Mouse (Mus musculus): ENCODE results near the gene Olfr1448. TPM values are rescaled to one million over a fixed set of nuclear protein-coding genes. Genes with fewer than 3 reads are reported as not detected.
"Not testable (repeated sequence)": the region's sequence is repeated elsewhere in the genome, so short reads cannot be mapped to it uniquely, and the experiment has no call there.

Gene Olfr1448
- not detected in 2 replicates for polyA plus RNA-seq (2011; ENCODE audit: insufficient read depth, insufficient read length, low replicate concordance, missing spikeins)

DNA sequence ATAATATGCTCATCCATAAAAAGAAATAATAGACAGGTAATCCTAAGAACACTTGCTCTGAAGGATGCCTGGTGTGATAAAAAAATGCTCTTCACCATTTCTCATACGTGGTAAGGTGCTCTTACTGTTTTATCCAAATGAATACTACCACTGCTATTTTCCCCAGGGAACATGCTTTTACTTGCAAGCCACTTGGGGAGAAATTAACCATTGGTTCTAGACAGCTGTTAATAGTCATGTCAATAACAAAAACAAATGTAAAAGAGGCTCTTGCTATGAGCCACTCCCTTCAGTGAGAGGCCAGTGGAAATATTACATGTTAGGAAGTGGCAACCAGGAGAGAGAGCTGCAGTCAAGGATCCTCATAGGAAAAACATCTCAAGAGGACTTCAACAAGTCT is at the start of gene Olfr1448:
Gene Olfr1448 (minus strand): TSS at position 101 of the 400 bp plus-strand sequence.
- Histone ChIP-seq H3K4me1 (ENCODE audit: control insufficient read depth, insufficient read depth, low read length) (no peaks in the 10 kb centered on the region), H3K4me3 (replicated peaks; ENCODE audit: control insufficient read depth, low read depth, low read length) (no peak within 1 kb of the TSS), H3K27ac (ENCODE audit: control insufficient read depth, insufficient read depth, low read depth, low read length, poor library complexity) (no peak within 1 kb of the TSS)
- no peak for TF ChIP-seq CTCF (IDR thresholded peaks at IDR 0.05; ENCODE audit: control insufficient read depth, insufficient read depth, low read length)
- no peak for TF ChIP-seq POLR2A (IDR thresholded peaks at IDR 0.05; ENCODE audit: borderline replicate concordance, control insufficient read depth, low read depth, low read length)
- WGBS: 63% methylated on average over 1 of the region's 1 CpGs

DNA sequence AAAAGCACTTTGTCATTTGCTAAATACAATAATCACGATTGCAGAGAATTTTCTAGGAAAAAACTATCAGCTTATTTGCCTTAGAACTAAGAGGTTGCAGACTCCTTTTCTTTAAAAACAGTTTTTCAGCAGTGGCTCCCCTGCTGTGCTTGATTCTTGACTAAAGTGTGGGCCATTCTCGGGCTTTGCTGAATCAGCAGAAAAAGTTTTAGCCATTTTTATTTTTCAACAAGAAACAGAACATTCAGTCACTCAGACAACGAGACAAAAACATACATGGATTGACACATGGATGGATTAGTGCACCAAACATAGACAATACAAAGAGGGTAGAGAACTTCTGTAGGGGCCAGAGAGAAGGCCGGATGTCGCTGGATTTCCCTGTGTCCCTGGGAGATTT is 45.9 kb upstream of the Olfr1448 start:
- H3K27ac ChIP-seq (ENCODE audit: control insufficient read depth, insufficient read depth, low read depth, low read length, poor library complexity): not testable (repeated sequence)
- WGBS: 76% methylated on average over 5 of the region's 5 CpGs

DNA sequence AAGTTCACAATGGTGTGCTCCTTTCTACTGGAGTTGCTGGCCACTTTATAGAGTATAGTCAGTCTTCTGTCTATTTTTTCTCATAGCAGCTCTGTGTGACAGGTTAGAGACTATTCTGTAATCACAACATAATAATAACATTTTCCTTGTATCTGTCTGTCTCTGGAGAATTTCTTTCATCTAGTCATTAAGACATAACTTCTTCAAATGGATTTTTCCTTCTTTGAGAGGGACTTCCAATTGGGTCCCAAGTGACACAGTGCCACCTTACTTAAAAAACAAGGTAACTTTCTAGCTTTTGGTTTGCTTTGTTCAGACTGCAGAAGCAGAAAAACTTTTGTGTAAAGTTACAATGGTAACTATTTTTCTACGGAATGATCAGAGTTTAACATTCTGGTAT is 25.7 kb upstream of the Olfr1448 start, which contains the start of gene Olfr1450:
Gene Olfr1450 (plus strand): TSS at position 301 of the 400 bp plus-strand sequence.
- no peak within 1 kb of the TSS for H3K4me3 ChIP-seq (replicated peaks; ENCODE audit: control insufficient read depth, low read depth, low read length)
- no peak within 1 kb of the TSS for H3K27ac ChIP-seq (ENCODE audit: control insufficient read depth, insufficient read depth, low read depth, low read length, poor library complexity)
- no peaks in the 10 kb centered on the region for H3K4me1 ChIP-seq (ENCODE audit: control insufficient read depth, insufficient read depth, low read length)
- 89% methylated on average over 1 of the region's 1 CpGs for WGBS
- TF ChIP-seq CTCF (IDR thresholded peaks at IDR 0.05; ENCODE audit: control insufficient read depth, insufficient read depth, low read length) (no peak), POLR2A (IDR thresholded peaks at IDR 0.05; ENCODE audit: borderline replicate concordance, control insufficient read depth, low read depth, low read length) (no peak)

More for the DNA sequence above, 45.9 kb upstream of the Olfr1448 start:
- not testable (repeated sequence) for H3K4me1 ChIP-seq (ENCODE audit: control insufficient read depth, insufficient read depth, low read length); H3K4me3 ChIP-seq (replicated peaks; ENCODE audit: control insufficient read depth, low read depth, low read length)

DNA sequence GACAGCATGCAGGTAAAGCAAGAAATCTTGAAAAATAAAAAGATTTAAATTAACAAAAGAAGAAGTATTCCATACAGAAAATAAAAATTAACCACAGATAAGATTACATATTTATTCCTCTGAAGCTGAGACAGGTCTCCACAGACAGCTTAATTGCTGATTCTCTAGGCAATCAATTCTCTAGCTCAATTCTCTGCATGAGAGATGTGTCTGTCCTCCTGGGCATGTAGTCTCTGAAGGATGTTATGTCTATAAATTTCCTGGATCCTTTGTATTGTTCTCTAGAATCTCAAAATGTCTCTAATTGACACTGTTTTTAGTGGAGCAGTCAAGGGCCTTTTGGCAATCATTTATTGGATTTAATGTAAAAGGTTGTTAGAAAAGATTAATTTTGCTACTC is 6.3 kb upstream of the Olfr1448 start, which contains the start of gene Olfr1449:
Gene Olfr1449 (plus strand): TSS at position 301 of the 400 bp plus-strand sequence.
- no peak within 1 kb of the TSS for H3K27ac ChIP-seq (ENCODE audit: control insufficient read depth, insufficient read depth, low read depth, low read length, poor library complexity)
- H3K4me1 ChIP-seq (ENCODE audit: control insufficient read depth, insufficient read depth, low read length): no peaks in the 10 kb centered on the region
- TF ChIP-seq CTCF (IDR thresholded peaks at IDR 0.05; ENCODE audit: control insufficient read depth, insufficient read depth, low read length): no peak
- H3K4me3 ChIP-seq (replicated peaks; ENCODE audit: control insufficient read depth, low read depth, low read length): no peak within 1 kb of the TSS

DNA sequence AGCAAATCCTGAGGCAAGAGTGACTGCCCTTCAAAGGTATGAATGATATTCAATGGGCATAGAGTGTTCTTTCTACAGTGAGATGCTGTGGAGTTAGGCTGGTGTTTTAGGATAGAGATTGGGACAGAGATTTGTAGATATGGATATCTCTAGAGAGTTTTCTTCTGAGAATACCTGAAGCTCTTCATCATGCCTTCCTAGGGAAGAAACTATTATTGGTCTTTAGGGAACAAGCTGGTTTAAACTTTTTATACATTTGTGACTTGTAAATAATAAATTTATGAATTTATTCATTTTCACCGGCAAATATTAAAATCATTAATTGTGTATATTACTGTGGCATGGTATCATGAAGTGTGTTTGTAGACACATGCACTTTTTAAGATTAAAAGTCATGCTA is 20.6 kb downstream of the Olfr1448 start, which contains the start of gene Olfr1447:
Gene Olfr1447 (minus strand): TSS at position 101 of the 400 bp plus-strand sequence.
- no peaks in the 10 kb centered on the region for H3K4me1 ChIP-seq (ENCODE audit: control insufficient read depth, insufficient read depth, low read length)
- TF ChIP-seq CTCF (IDR thresholded peaks at IDR 0.05; ENCODE audit: control insufficient read depth, insufficient read depth, low read length): no peak
- TF ChIP-seq POLR2A (IDR thresholded peaks at IDR 0.05; ENCODE audit: borderline replicate concordance, control insufficient read depth, low read depth, low read length): no peak
- WGBS: 95% methylated on average over 1 of the region's 1 CpGs
- no peak within 1 kb of the TSS for H3K27ac ChIP-seq (ENCODE audit: control insufficient read depth, insufficient read depth, low read depth, low read length, poor library complexity)
- H3K4me3 ChIP-seq (replicated peaks; ENCODE audit: control insufficient read depth, low read depth, low read length): no peak within 1 kb of the TSS

DNA sequence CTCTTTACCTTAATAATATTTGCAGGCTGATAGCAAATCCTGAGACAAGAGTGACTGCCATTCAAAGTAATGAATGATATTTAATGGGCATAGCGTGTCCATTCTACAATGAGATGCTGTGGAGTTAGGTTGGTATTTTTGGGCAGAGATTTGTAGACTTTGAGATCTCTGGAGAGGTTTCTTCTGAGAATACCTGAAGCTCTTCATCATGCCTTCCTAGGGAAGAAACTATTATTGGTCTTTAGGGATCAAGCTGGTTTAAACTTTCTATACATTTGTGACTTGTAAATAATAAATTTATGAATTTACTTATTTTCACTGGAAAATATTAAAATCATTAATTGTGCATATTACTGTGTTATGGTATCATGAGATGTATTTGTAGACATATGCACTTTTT is 30.8 kb downstream of the Olfr1448 start, which contains the start of gene Olfr1446:
Gene Olfr1446 (minus strand): TSS at position 101 of the 400 bp plus-strand sequence.
- Histone ChIP-seq H3K4me3 (replicated peaks; ENCODE audit: control insufficient read depth, low read depth, low read length) (no peak within 1 kb of the TSS), H3K27ac (ENCODE audit: control insufficient read depth, insufficient read depth, low read depth, low read length, poor library complexity) (no peak within 1 kb of the TSS), H3K4me1 (ENCODE audit: control insufficient read depth, insufficient read depth, low read length) (no peaks in the 10 kb centered on the region)
- WGBS: 59% methylated on average over 1 of the region's 1 CpGs
- TF ChIP-seq CTCF (IDR thresholded peaks at IDR 0.05; ENCODE audit: control insufficient read depth, insufficient read depth, low read length) (no peak), POLR2A (IDR thresholded peaks at IDR 0.05; ENCODE audit: borderline replicate concordance, control insufficient read depth, low read depth, low read length) (no peak)

DNA sequence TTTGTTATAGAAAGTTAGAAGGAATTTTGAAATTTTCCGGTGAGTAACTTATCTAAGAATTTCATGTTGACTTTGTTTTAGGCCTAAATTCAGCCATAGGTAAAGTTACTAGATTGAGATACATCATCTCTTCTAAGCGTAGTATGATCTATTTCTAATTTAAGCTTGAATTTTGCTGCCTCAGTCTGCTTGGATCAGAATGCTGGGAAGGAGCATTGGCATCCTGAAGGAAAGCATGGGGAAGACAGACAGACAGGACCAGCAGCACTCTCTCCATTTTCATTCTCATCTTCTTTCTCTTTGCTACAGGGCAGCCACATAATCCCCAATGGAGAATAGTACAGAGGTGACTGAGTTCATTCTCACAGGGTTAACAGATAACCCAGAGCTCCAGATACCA is 40.7 kb downstream of the Olfr1448 start, which contains the start of gene Olfr1445:
Gene Olfr1445 (plus strand): TSS at position 301 of the 400 bp plus-strand sequence.
- Histone ChIP-seq H3K4me1 (ENCODE audit: control insufficient read depth, insufficient read depth, low read length) (no peaks in the 10 kb centered on the region), H3K4me3 (replicated peaks; ENCODE audit: control insufficient read depth, low read depth, low read length) (no peak within 1 kb of the TSS), H3K27ac (ENCODE audit: control insufficient read depth, insufficient read depth, low read depth, low read length, poor library complexity) (no peak within 1 kb of the TSS)
- TF ChIP-seq POLR2A (IDR thresholded peaks at IDR 0.05; ENCODE audit: borderline replicate concordance, control insufficient read depth, low read depth, low read length) (no peak), CTCF (IDR thresholded peaks at IDR 0.05; ENCODE audit: control insufficient read depth, insufficient read depth, low read length) (no peak)
- 69% methylated on average over 2 of the region's 2 CpGs for WGBS

Other genes with a start within 250 kb of the Olfr1448 start
- not detected in 2 replicates for gene Olfr1443, start 246.3 kb downstream of the Olfr1448 start, polyA plus RNA-seq (2011; ENCODE audit: insufficient read depth, insufficient read length, low replicate concordance, missing spikeins)
- 9.3 TPM in 1 of 2 replicates, not detected in the other for gene Keg1, start 228.6 kb downstream of the Olfr1448 start, polyA plus RNA-seq (2011; ENCODE audit: insufficient read depth, insufficient read length, low replicate concordance, missing spikeins)
- 1.8 and 2.0 TPM in 2 replicates for gene Cntf, start 158.8 kb downstream of the Olfr1448 start, polyA plus RNA-seq (2011; ENCODE audit: insufficient read depth, insufficient read length, low replicate concordance, missing spikeins)
- 45.6 and 46.7 TPM in 2 replicates for gene Zfp91, start 128.3 kb downstream of the Olfr1448 start, polyA plus RNA-seq (2011; ENCODE audit: insufficient read depth, insufficient read length, low replicate concordance, missing spikeins)
- gene Lpxn, start 128.2 kb downstream of the Olfr1448 start, polyA plus RNA-seq (2011; ENCODE audit: insufficient read depth, insufficient read length, low replicate concordance, missing spikeins): 4.2 and 12.3 TPM in 2 replicates
- gene Gm5244, start 77.7 kb downstream of the Olfr1448 start, polyA plus RNA-seq (2011; ENCODE audit: insufficient read depth, insufficient read length, low replicate concordance, missing spikeins): 2.2 and 4.3 TPM in 2 replicates
- gene Olfr1444, start 67.1 kb downstream of the Olfr1448 start, polyA plus RNA-seq (2011; ENCODE audit: insufficient read depth, insufficient read length, low replicate concordance, missing spikeins): not detected in 2 replicates
- not detected in 2 replicates for gene Olfr1445, start 40.6 kb downstream of the Olfr1448 start, polyA plus RNA-seq (2011; ENCODE audit: insufficient read depth, insufficient read length, low replicate concordance, missing spikeins)
- not detected in 2 replicates for gene Olfr1446, start 30.9 kb downstream of the Olfr1448 start, polyA plus RNA-seq (2011; ENCODE audit: insufficient read depth, insufficient read length, low replicate concordance, missing spikeins)
- gene Olfr1447, start 20.7 kb downstream of the Olfr1448 start, polyA plus RNA-seq (2011; ENCODE audit: insufficient read depth, insufficient read length, low replicate concordance, missing spikeins): not detected in 2 replicates
- not detected in 2 replicates for gene Olfr1449, start 6.4 kb upstream of the Olfr1448 start, polyA plus RNA-seq (2011; ENCODE audit: insufficient read depth, insufficient read length, low replicate concordance, missing spikeins)
- not detected in 2 replicates for gene Olfr1450, start 25.8 kb upstream of the Olfr1448 start, polyA plus RNA-seq (2011; ENCODE audit: insufficient read depth, insufficient read length, low replicate concordance, missing spikeins)
- gene Olfr1451, start 70.6 kb upstream of the Olfr1448 start, polyA plus RNA-seq (2011; ENCODE audit: insufficient read depth, insufficient read length, low replicate concordance, missing spikeins): not detected in 2 replicates
- not detected in 2 replicates for gene Olfr1453, start 103.9 kb upstream of the Olfr1448 start, polyA plus RNA-seq (2011; ENCODE audit: insufficient read depth, insufficient read length, low replicate concordance, missing spikeins)
- gene Olfr1454, start 136.2 kb upstream of the Olfr1448 start, polyA plus RNA-seq (2011; ENCODE audit: insufficient read depth, insufficient read length, low replicate concordance, missing spikeins): not detected in 2 replicates
- gene Olfr1457, start 173.5 kb upstream of the Olfr1448 start, polyA plus RNA-seq (2011; ENCODE audit: insufficient read depth, insufficient read length, low replicate concordance, missing spikeins): not detected in 2 replicates
- gene Olfr1458, start 182.4 kb upstream of the Olfr1448 start, polyA plus RNA-seq (2011; ENCODE audit: insufficient read depth, insufficient read length, low replicate concordance, missing spikeins): not detected in 2 replicates
- gene Olfr1459, start 225.1 kb upstream of the Olfr1448 start, polyA plus RNA-seq (2011; ENCODE audit: insufficient read depth, insufficient read length, low replicate concordance, missing spikeins): 0.17 TPM in 1 of 2 replicates, not detected in the other
- gene Olfr1461, start 238.6 kb upstream of the Olfr1448 start, polyA plus RNA-seq (2011; ENCODE audit: insufficient read depth, insufficient read length, low replicate concordance, missing spikeins): not detected in 2 replicates